Mouse (Mus musculus) MEL (cell line): ENCODE measurements around the gene Sprr2j-ps. TPM values are rescaled to one million over a fixed set of nuclear protein-coding genes. Genes with fewer than 3 reads are reported as not detected.

ENCODE experiments used
- DNase-seq: peaks from one replicate; pipeline ENCODE4 v3.0.0; 2011; ENCODE audit warnings: low read depth, low spot score
- H3K27ac ChIP-seq: 2 replicates; pipeline ENCODE4 v1.5.1; 2012; ENCODE audit warnings: low read depth, mild to moderate bottlenecking, control low read depth, low read length, moderate library complexity; ENCODE audit not compliant: control insufficient read depth
- H3K27me3 ChIP-seq, 2 experiments: fragments of 150-350 bp in 1 of 2; sonication (generic) in 1 of 2; 2 replicates each; pipeline ENCODE4 v1.6.1; 2012; ENCODE audit warnings: low read length in 2 of 2, mild to moderate bottlenecking in 2 of 2, improper control_type of control experiment in 1 of 2, moderate library complexity in 1 of 2; ENCODE audit not compliant: insufficient read depth in 2 of 2, control insufficient read depth in 1 of 2
- H3K36me3 ChIP-seq, 2 experiments: 2 replicates each; pipeline ENCODE4 v1.6.1; 2012 to 2014; ENCODE audit warnings: low read length in 2 of 2, improper control_type of control experiment in 1 of 2, inconsistent platforms in 1 of 2, mild to moderate bottlenecking in 1 of 2; ENCODE audit not compliant: insufficient read depth in 2 of 2, control insufficient read depth in 1 of 2
- H3K4me1 ChIP-seq, 2 experiments: fragments of 150-350 bp in 1 of 2; sonication (generic) in 1 of 2; 2 replicates each; pipeline ENCODE4 v1.6.1; 2012; ENCODE audit warnings: low read length in 2 of 2, improper control_type of control experiment in 1 of 2, mild to moderate bottlenecking in 1 of 2; ENCODE audit not compliant: insufficient read depth in 2 of 2, control insufficient read depth in 1 of 2
- H3K4me3 ChIP-seq, 2 experiments: fragments of 150-350 bp in 1 of 2; sonication (generic) in 1 of 2; 2 replicates each; pipeline ENCODE4 v1.5.1; 2012; ENCODE audit warnings: low read depth in 2 of 2, low read length in 2 of 2, mild to moderate bottlenecking in 2 of 2, moderate library complexity in 2 of 2, control low read depth in 1 of 2, improper control_type of control experiment in 1 of 2; ENCODE audit not compliant: control insufficient read depth in 1 of 2, insufficient read depth in 1 of 2
- H3K79me2 ChIP-seq: 2 replicates; pipeline ENCODE4 v1.6.1; 2012; ENCODE audit warnings: mild to moderate bottlenecking, low read length, moderate library complexity; ENCODE audit not compliant: control insufficient read depth, poor library complexity, insufficient read depth
- H3K9ac ChIP-seq: 2 replicates; pipeline ENCODE4 v1.6.1; 2012; ENCODE audit warnings: low read depth, mild to moderate bottlenecking, control low read depth, low read length, moderate library complexity; ENCODE audit not compliant: control insufficient read depth, poor library complexity, severe bottlenecking
- H3K9me3 ChIP-seq: fragments of 150-350 bp; sonication (generic); replicated peaks from 2 replicates; pipeline ENCODE4 v1.6.1; 2012; ENCODE audit warnings: mild to moderate bottlenecking, low read length, improper control_type of control experiment, moderate library complexity; ENCODE audit not compliant: insufficient read depth
- CHD1 ChIP-seq: IDR thresholded peaks from 2 replicates; pipeline ENCODE4 v1.6.1; 2012; ENCODE audit warnings: low read depth, mild to moderate bottlenecking, inconsistent platforms, low read length, improper control_type of control experiment
- CHD2 ChIP-seq: IDR thresholded peaks from 2 replicates; pipeline ENCODE4 v1.6.1; 2011; ENCODE audit warnings: low read length, improper control_type of control experiment
- CTCF ChIP-seq, 3 experiments: IDR thresholded peaks in 2 of 3; conservative IDR thresholded peaks in 1 of 3; 2 replicates each; pipeline ENCODE4 v1.5.1; 2011 to 2012; ENCODE audit warnings: low read length in 3 of 3, low read depth in 2 of 3, mild to moderate bottlenecking in 2 of 3, improper control_type of control experiment in 1 of 3, inconsistent platforms in 1 of 3, mixed read lengths in 1 of 3, moderate library complexity in 1 of 3; ENCODE audit not compliant: control insufficient read depth in 1 of 3, insufficient read depth in 1 of 3, poor library complexity in 1 of 3, severe bottlenecking in 1 of 3
- GABPA ChIP-seq: IDR thresholded peaks from 2 replicates; pipeline ENCODE4 v1.6.1; 2012; ENCODE audit warnings: low read depth, mild to moderate bottlenecking, inconsistent platforms, low read length, improper control_type of control experiment, moderate library complexity
- MAX ChIP-seq: IDR thresholded peaks from 2 replicates; pipeline ENCODE4 v1.6.1; 2011; ENCODE audit warnings: low read length, improper control_type of control experiment
- MEF2A ChIP-seq: IDR thresholded peaks from 2 replicates; pipeline ENCODE4 v1.6.1; 2014; ENCODE audit warnings: low read depth, mild to moderate bottlenecking, inconsistent platforms, low read length, improper control_type of control experiment; ENCODE audit not compliant: poor library complexity, insufficient replicate concordance, severe bottlenecking; ENCODE audit errors: extremely low read depth
- MXI1 ChIP-seq: IDR thresholded peaks from 2 replicates; pipeline ENCODE4 v1.6.1; 2011; ENCODE audit warnings: mild to moderate bottlenecking, low read depth, low read length, improper control_type of control experiment
- POLR2AphosphoS5 ChIP-seq: IDR thresholded peaks from 2 replicates; pipeline ENCODE4 v1.6.1; 2012; ENCODE audit warnings: low read depth, borderline replicate concordance, mild to moderate bottlenecking, inconsistent platforms, low read length, moderate library complexity, mixed read lengths
- RAD21 ChIP-seq: IDR thresholded peaks from 2 replicates; pipeline ENCODE4 v1.6.1; 2011; ENCODE audit warnings: mild to moderate bottlenecking, low read depth, low read length, improper control_type of control experiment
- TAL1 ChIP-seq: IDR thresholded peaks from 2 replicates; pipeline ENCODE4 v1.6.1; 2012; ENCODE audit warnings: mild to moderate bottlenecking, inconsistent platforms, low read length, moderate library complexity, mixed read lengths
- UBTF ChIP-seq: IDR thresholded peaks from 2 replicates; pipeline ENCODE4 v1.6.1; 2012; ENCODE audit warnings: low read depth, mild to moderate bottlenecking, inconsistent platforms, low read length, improper control_type of control experiment, moderate library complexity, borderline replicate concordance; ENCODE audit not compliant: insufficient read depth
- USF1 ChIP-seq: IDR thresholded peaks from 2 replicates; pipeline ENCODE4 v1.6.1; 2014; ENCODE audit warnings: low read depth, mild to moderate bottlenecking, inconsistent platforms, low read length, improper control_type of control experiment, moderate library complexity
- ZC3H11A ChIP-seq: IDR thresholded peaks from 2 replicates; pipeline ENCODE4 v1.6.1; 2012; ENCODE audit warnings: low read depth, mild to moderate bottlenecking, inconsistent platforms, low read length, improper control_type of control experiment
- ZMIZ1 ChIP-seq: IDR thresholded peaks from 2 replicates; pipeline ENCODE4 v1.6.1; 2012; ENCODE audit warnings: low read depth, mild to moderate bottlenecking, inconsistent platforms, low read length, improper control_type of control experiment, moderate library complexity
- polyA plus RNA-seq, 2 experiments: library from polyadenylated mRNA; stranded (reverse) in 1 of 2; unstranded in 1 of 2; fragments of >175 nt in 1 of 2; fragments of >200 nt in 1 of 2; gene quantifications; 2 replicates each; pipeline versions ENCODE4 v1.2.1 to v1.2.4; 2012; ENCODE audit warnings: low replicate concordance in 2 of 2, low read depth in 1 of 2; ENCODE audit not compliant: insufficient read length in 2 of 2, insufficient read depth in 1 of 2, missing spikeins in 1 of 2
- total RNA-seq: library from RNA; depleted of rRNA; stranded (reverse); fragments of 300-350 nt; gene quantifications from 2 replicates; pipeline ENCODE4 v1.2.3, GENCODE M21; 2012

The Sprr2j-ps gene
- total and polyA plus RNA-seq, 3 experiments = not detected

GRCm38 (mm10) chr3:92407691-92408090, 10.2 kb upstream of the Sprr2j-ps start, which contains the start of gene Sprr2i:
TSS of gene Sprr2i (plus strand) at chr3:92407991.
- no peaks in the 10 kb centered on the region for H3K9me3 ChIP-seq
- TF ChIP-seq UBTF (no peak), RAD21 (no peak)
- H3K4me3 ChIP-seq = no peak within 1 kb of the TSS
- no peaks in the 10 kb centered on the region for H3K36me3 ChIP-seq
- H3K4me1 ChIP-seq = no peaks in the 10 kb centered on the region
- no peak for DNase-seq
- no peaks in the 10 kb centered on the region for H3K27me3 ChIP-seq
- H3K9ac ChIP-seq = no peak within 1 kb of the TSS
- no peak within 1 kb of the TSS for H3K27ac ChIP-seq
- H3K79me2 ChIP-seq = no peaks in the 10 kb centered on the region

GRCm38 (mm10) chr3:92429323-92429722, 11.4 kb downstream of the Sprr2j-ps start, which contains the start of gene Gm9774:
TSS of gene Gm9774 (minus strand) at chr3:92429423.
- H3K9me3 ChIP-seq = no peaks in the 10 kb centered on the region
- H3K9ac ChIP-seq = no peak within 1 kb of the TSS
- no peaks in the 10 kb centered on the region for H3K79me2 ChIP-seq
- TF ChIP-seq RAD21 (no peak), MXI1 (no peak), MEF2A (no peak), ZMIZ1 (no peak), MAX (no peak), CTCF (IDR thresholded peaks at IDR 0.05 in 2 of 3, conservative IDR thresholded peaks at IDR 0.05 in 1 of 3; ENCODE audit: control insufficient read depth in 1 of 3, insufficient read depth in 1 of 3, low read depth in 2 of 3, low read length in 3 of 3, poor library complexity in 1 of 3, severe bottlenecking in 1 of 3) (no peak), TAL1 (no peak), UBTF (no peak), CHD2 (no peak), GABPA (no peak)
- no peak within 1 kb of the TSS for H3K4me3 ChIP-seq
- DNase-seq = no peak
- no peaks in the 10 kb centered on the region for H3K36me3 ChIP-seq
- H3K27me3 ChIP-seq = no peaks in the 10 kb centered on the region
- no peaks in the 10 kb centered on the region for H3K4me1 ChIP-seq
- no peak within 1 kb of the TSS for H3K27ac ChIP-seq

- no peaks in the 10 kb centered on the region for H3K4me1 ChIP-seq
- no peak within 1 kb of the TSS for H3K9ac ChIP-seq
- DNase-seq = no peak
- TF ChIP-seq MEF2A (no peak), POLR2AphosphoS5 (no peak), USF1 (no peak), MXI1 (no peak), ZC3H11A (no peak), CHD1 (no peak)
- no peaks in the 10 kb centered on the region for H3K9me3 ChIP-seq
- no peaks in the 10 kb centered on the region for H3K36me3 ChIP-seq
- no peak within 1 kb of the TSS for H3K4me3 ChIP-seq
- no peak within 1 kb of the TSS for H3K27ac ChIP-seq
- H3K79me2 ChIP-seq = no peaks in the 10 kb centered on the region
- H3K27me3 ChIP-seq = no peaks in the 10 kb centered on the region
Measured at GRCm38 (mm10) chr3:92432282-92432681, 14.4 kb downstream of the Sprr2j-ps start, which contains the start of gene Sprr2k. TSS of gene Sprr2k (plus strand) at chr3:92432582.
